Mouse (Mus musculus) right cerebral cortex, postnatal 14 days (tissue): ENCODE measurements at regions not wholly inside any gene's neighbourhood (a gene's known extent, or its start where the extent isn't known, plus 50 kb on each side); places are given as distances from the start of the nearest gene placed in this dataset.

Experiments
- DNase-seq: peaks from one replicate; pipeline ENCODE4 v3.0.0; 2022

GRCm38 (mm10) chr16:24042977-24043376 is 54.3 kb upstream of the Bcl6 start:
- no peak for DNase-seq

- no peak for DNase-seq
Measured at GRCm38 (mm10) chr16:24042216-24042615, 53.6 kb upstream of the Bcl6 start.

DNA sequence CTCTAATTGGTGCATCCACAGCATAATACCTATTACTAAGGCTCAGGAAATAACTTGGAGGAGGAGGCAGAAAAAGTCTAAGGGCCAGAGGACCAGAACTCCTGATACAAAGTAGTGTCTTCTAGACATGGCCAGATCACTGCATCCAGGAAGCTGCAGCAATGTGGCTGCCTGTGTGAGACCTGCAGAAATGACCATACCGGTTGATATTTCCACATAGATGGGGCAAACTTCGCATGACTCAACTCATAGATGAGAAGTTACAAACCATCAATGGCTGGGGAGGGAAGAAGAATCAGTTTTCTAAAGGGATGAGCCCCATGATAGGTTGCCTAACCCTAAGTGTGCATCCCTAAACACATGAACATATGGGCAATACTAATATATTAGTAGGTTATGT is 52.8 kb upstream of the Bcl6 start:
- DNase-seq, result no peak

DNA sequence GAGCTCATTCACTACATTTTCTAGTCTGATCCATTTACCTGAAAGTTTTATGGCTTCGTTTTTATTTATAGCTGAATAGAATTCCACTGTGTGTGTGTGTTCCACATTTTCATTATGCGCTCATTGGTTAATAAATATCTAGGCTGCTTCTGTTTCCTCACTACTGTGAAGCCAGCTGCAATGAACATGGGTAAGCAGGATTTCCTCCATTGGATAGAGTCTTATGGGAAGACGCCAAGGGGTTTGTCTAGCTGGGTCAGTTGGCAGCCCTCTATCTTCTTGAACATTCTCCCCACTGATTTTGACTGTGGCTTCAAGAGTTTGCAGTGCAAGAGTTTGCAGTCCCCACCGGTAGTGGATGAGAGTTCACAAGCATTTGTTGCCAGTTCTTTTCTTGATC is 51.1 kb upstream of the Bcl6 start:
- DNase-seq, result no peak
